Mouse (Mus musculus) MEL (cell line): ENCODE data around the gene Pde7b. TPM values are rescaled to one million over a fixed set of nuclear protein-coding genes. Genes with fewer than 3 reads are reported as not detected.

Source experiments
- DNase-seq: peaks from one replicate; pipeline ENCODE4 v3.0.0; 2011; ENCODE audit warnings: low read depth, low spot score
- H3K27ac ChIP-seq: 2 replicates; pipeline ENCODE4 v1.5.1; 2012; ENCODE audit warnings: low read depth, mild to moderate bottlenecking, control low read depth, low read length, moderate library complexity; ENCODE audit not compliant: control insufficient read depth
- H3K27me3 ChIP-seq, 2 experiments: fragments of 150-350 bp in 1 of 2; sonication (generic) in 1 of 2; 2 replicates each; pipeline ENCODE4 v1.6.1; 2012; ENCODE audit warnings: low read length in 2 of 2, mild to moderate bottlenecking in 2 of 2, improper control_type of control experiment in 1 of 2, moderate library complexity in 1 of 2; ENCODE audit not compliant: insufficient read depth in 2 of 2, control insufficient read depth in 1 of 2
- H3K36me3 ChIP-seq, 2 experiments: 2 replicates each; pipeline ENCODE4 v1.6.1; 2012 to 2014; ENCODE audit warnings: low read length in 2 of 2, improper control_type of control experiment in 1 of 2, inconsistent platforms in 1 of 2, mild to moderate bottlenecking in 1 of 2; ENCODE audit not compliant: insufficient read depth in 2 of 2, control insufficient read depth in 1 of 2
- H3K4me1 ChIP-seq, 2 experiments: fragments of 150-350 bp in 1 of 2; sonication (generic) in 1 of 2; 2 replicates each; pipeline ENCODE4 v1.6.1; 2012; ENCODE audit warnings: low read length in 2 of 2, improper control_type of control experiment in 1 of 2, mild to moderate bottlenecking in 1 of 2; ENCODE audit not compliant: insufficient read depth in 2 of 2, control insufficient read depth in 1 of 2
- H3K4me3 ChIP-seq, 2 experiments: fragments of 150-350 bp in 1 of 2; sonication (generic) in 1 of 2; 2 replicates each; pipeline ENCODE4 v1.5.1; 2012; ENCODE audit warnings: low read depth in 2 of 2, low read length in 2 of 2, mild to moderate bottlenecking in 2 of 2, moderate library complexity in 2 of 2, control low read depth in 1 of 2, improper control_type of control experiment in 1 of 2; ENCODE audit not compliant: control insufficient read depth in 1 of 2, insufficient read depth in 1 of 2
- H3K79me2 ChIP-seq: 2 replicates; pipeline ENCODE4 v1.6.1; 2012; ENCODE audit warnings: mild to moderate bottlenecking, low read length, moderate library complexity; ENCODE audit not compliant: control insufficient read depth, poor library complexity, insufficient read depth
- H3K9ac ChIP-seq: 2 replicates; pipeline ENCODE4 v1.6.1; 2012; ENCODE audit warnings: low read depth, mild to moderate bottlenecking, control low read depth, low read length, moderate library complexity; ENCODE audit not compliant: control insufficient read depth, poor library complexity, severe bottlenecking
- H3K9me3 ChIP-seq: fragments of 150-350 bp; sonication (generic); replicated peaks from 2 replicates; pipeline ENCODE4 v1.6.1; 2012; ENCODE audit warnings: mild to moderate bottlenecking, low read length, improper control_type of control experiment, moderate library complexity; ENCODE audit not compliant: insufficient read depth
- BHLHE40 ChIP-seq: IDR thresholded peaks from 2 replicates; pipeline ENCODE4 v1.6.1; 2012; ENCODE audit warnings: low read depth, mild to moderate bottlenecking, inconsistent platforms, low read length, improper control_type of control experiment, borderline replicate concordance
- CHD1 ChIP-seq: IDR thresholded peaks from 2 replicates; pipeline ENCODE4 v1.6.1; 2012; ENCODE audit warnings: low read depth, mild to moderate bottlenecking, inconsistent platforms, low read length, improper control_type of control experiment
- ETS1 ChIP-seq: IDR thresholded peaks from 2 replicates; pipeline ENCODE4 v1.6.1; 2012; ENCODE audit warnings: low read depth, mild to moderate bottlenecking, inconsistent platforms, low read length, improper control_type of control experiment, moderate library complexity
- JUND ChIP-seq: IDR thresholded peaks from 2 replicates; pipeline ENCODE4 v1.6.1; 2011; ENCODE audit warnings: low read depth, mild to moderate bottlenecking, improper control_type of control experiment, low read length
- KAT2A ChIP-seq: conservative IDR thresholded peaks from 2 replicates; pipeline ENCODE4 v1.6.1; 2012; ENCODE audit warnings: low read depth, low read length, improper control_type of control experiment, inconsistent platforms
- MAFK ChIP-seq: IDR thresholded peaks from 2 replicates; pipeline ENCODE4 v1.6.1; 2011; ENCODE audit warnings: low read depth, mild to moderate bottlenecking, low read length, improper control_type of control experiment, borderline replicate concordance
- MAX ChIP-seq: IDR thresholded peaks from 2 replicates; pipeline ENCODE4 v1.6.1; 2011; ENCODE audit warnings: low read length, improper control_type of control experiment
- MAZ ChIP-seq: IDR thresholded peaks from 2 replicates; pipeline ENCODE4 v1.6.1; 2012; ENCODE audit warnings: low read depth, mild to moderate bottlenecking, inconsistent platforms, low read length, improper control_type of control experiment
- MXI1 ChIP-seq: IDR thresholded peaks from 2 replicates; pipeline ENCODE4 v1.6.1; 2011; ENCODE audit warnings: mild to moderate bottlenecking, low read depth, low read length, improper control_type of control experiment
- MYB ChIP-seq: IDR thresholded peaks from 2 replicates; pipeline ENCODE4 v1.6.1; 2011; ENCODE audit warnings: mild to moderate bottlenecking, low read depth, low read length, improper control_type of control experiment
- MYC ChIP-seq: IDR thresholded peaks from 2 replicates; pipeline ENCODE4 v1.6.1; 2011; ENCODE audit warnings: low read depth, mild to moderate bottlenecking, low read length, improper control_type of control experiment, moderate library complexity
- NRF1 ChIP-seq: IDR thresholded peaks from 2 replicates; pipeline ENCODE4 v1.6.1; 2014; ENCODE audit warnings: low read depth, mild to moderate bottlenecking, inconsistent platforms, low read length, improper control_type of control experiment, moderate library complexity; ENCODE audit not compliant: poor library complexity, insufficient read depth, severe bottlenecking
- POLR2A ChIP-seq, 2 experiments: IDR thresholded peaks; 2 replicates each; pipeline ENCODE4 v1.6.1; 2011 to 2012; ENCODE audit warnings: low read length in 2 of 2, mild to moderate bottlenecking in 2 of 2, control low read depth in 1 of 2, improper control_type of control experiment in 1 of 2, low read depth in 1 of 2, moderate library complexity in 1 of 2; ENCODE audit not compliant: control insufficient read depth in 1 of 2, insufficient read depth in 1 of 2, poor library complexity in 1 of 2
- POLR2AphosphoS5 ChIP-seq: IDR thresholded peaks from 2 replicates; pipeline ENCODE4 v1.6.1; 2012; ENCODE audit warnings: low read depth, borderline replicate concordance, mild to moderate bottlenecking, inconsistent platforms, low read length, moderate library complexity, mixed read lengths
- RAD21 ChIP-seq: IDR thresholded peaks from 2 replicates; pipeline ENCODE4 v1.6.1; 2011; ENCODE audit warnings: mild to moderate bottlenecking, low read depth, low read length, improper control_type of control experiment
- RCOR1 ChIP-seq: IDR thresholded peaks from 2 replicates; pipeline ENCODE4 v1.6.1; 2012; ENCODE audit warnings: low read depth, mild to moderate bottlenecking, inconsistent platforms, low read length, improper control_type of control experiment
- SIN3A ChIP-seq: IDR thresholded peaks from 2 replicates; pipeline ENCODE4 v1.6.1; 2012; ENCODE audit warnings: low read length, improper control_type of control experiment, inconsistent platforms
- SMC3 ChIP-seq: IDR thresholded peaks from 2 replicates; pipeline ENCODE4 v1.6.1; 2011; ENCODE audit warnings: low read depth, low read length, improper control_type of control experiment
- UBTF ChIP-seq: IDR thresholded peaks from 2 replicates; pipeline ENCODE4 v1.6.1; 2012; ENCODE audit warnings: low read depth, mild to moderate bottlenecking, inconsistent platforms, low read length, improper control_type of control experiment, moderate library complexity, borderline replicate concordance; ENCODE audit not compliant: insufficient read depth
- USF1 ChIP-seq: IDR thresholded peaks from 2 replicates; pipeline ENCODE4 v1.6.1; 2014; ENCODE audit warnings: low read depth, mild to moderate bottlenecking, inconsistent platforms, low read length, improper control_type of control experiment, moderate library complexity
- ZC3H11A ChIP-seq: IDR thresholded peaks from 2 replicates; pipeline ENCODE4 v1.6.1; 2012; ENCODE audit warnings: low read depth, mild to moderate bottlenecking, inconsistent platforms, low read length, improper control_type of control experiment
- ZKSCAN1 ChIP-seq: IDR thresholded peaks from 2 replicates; pipeline ENCODE4 v1.6.1; 2012; ENCODE audit warnings: low read depth, mild to moderate bottlenecking, inconsistent platforms, low read length, improper control_type of control experiment, moderate library complexity
- polyA plus RNA-seq, 2 experiments: library from polyadenylated mRNA; stranded (reverse) in 1 of 2; unstranded in 1 of 2; fragments of >175 nt in 1 of 2; fragments of >200 nt in 1 of 2; gene quantifications; 2 replicates each; pipeline versions ENCODE4 v1.2.1 to v1.2.4; 2012; ENCODE audit warnings: low replicate concordance in 2 of 2, low read depth in 1 of 2; ENCODE audit not compliant: insufficient read length in 2 of 2, insufficient read depth in 1 of 2, missing spikeins in 1 of 2
- total RNA-seq: library from RNA; depleted of rRNA; stranded (reverse); fragments of 300-350 nt; gene quantifications from 2 replicates; pipeline ENCODE4 v1.2.3, GENCODE M21; 2012

Pde7b gene
- total and polyA plus RNA-seq, 3 experiments, result 0.04 TPM; not detected in 2

- Histone ChIP-seq H3K79me2 (no peaks in the 10 kb centered on the region), H3K4me1 (no peaks in the 10 kb centered on the region), H3K9ac (no peak overlapping the region), H3K36me3 (no peaks in the 10 kb centered on the region), H3K27ac (no peak overlapping the region), H3K9me3 (no peaks in the 10 kb centered on the region; the same call in 1 of the 2 replicates), H3K27me3 (peaks cover 0 to 3% of the 10 kb centered on the region in 2 experiments; a peak in 3 of 4 replicates), H3K4me3 (no peak overlapping the region)
- DNase-seq, result no peak
- TF ChIP-seq ZKSCAN1 (no peak), MAX (0 out of 2 replicates have a peak, but pooled peaks have one; percentile 16)
Observed at GRCm38 (mm10) chr10:20758259-20758658, 33.4 kb upstream of the Pde7b start.

GRCm38 (mm10) chr10:20756219-20756618 is 31.3 kb upstream of the Pde7b start:
- DNase-seq, result no peak
- H3K27ac ChIP-seq, result no peak overlapping the region
- H3K4me3 ChIP-seq, result no peak overlapping the region
- TF ChIP-seq MXI1 (no peak), MYC (no peak), ETS1 (no peak), KAT2A (no peak), RAD21 (no peak), RCOR1 (no peak), JUND (no peak), POLR2AphosphoS5 (no peak), MAFK (no peak), MYB (no peak), UBTF (no peak)
- no peaks in the 10 kb centered on the region for H3K79me2 ChIP-seq
- no peaks in the 10 kb centered on the region for H3K36me3 ChIP-seq
- no peaks in the 10 kb centered on the region for H3K4me1 ChIP-seq
- no peak overlapping the region for H3K9ac ChIP-seq
- H3K9me3 ChIP-seq, result no peaks in the 10 kb centered on the region; the same call in 1 of the 2 replicates
- peaks cover 0 to 3% of the 10 kb centered on the region in 2 experiments; a peak in 3 of 4 replicates for H3K27me3 ChIP-seq

DNA sequence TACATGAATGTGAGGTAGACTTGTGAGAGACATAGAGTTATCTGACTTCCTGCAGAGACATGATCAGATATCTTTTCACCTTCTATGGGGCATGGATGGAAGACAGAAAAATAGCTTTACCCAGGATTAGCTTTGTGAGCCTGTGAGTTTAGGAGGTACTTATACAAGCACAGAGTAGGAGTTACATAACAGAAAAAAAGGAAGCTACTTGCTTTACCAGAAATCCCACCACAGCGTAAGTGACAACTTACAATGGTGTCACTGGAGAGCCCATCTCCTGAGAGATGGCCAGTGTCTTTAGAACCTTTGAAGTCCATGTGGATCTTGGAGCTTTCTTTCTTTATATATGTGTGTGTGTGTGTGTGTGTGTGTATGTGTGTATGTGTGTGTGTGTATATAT is 28.0 kb upstream of the Pde7b start:
- H3K9me3 ChIP-seq, result no peaks in the 10 kb centered on the region
- H3K27me3 ChIP-seq, result no peaks in the 10 kb centered on the region; a peak in 1 of 4 replicates
- H3K36me3 ChIP-seq, result no peaks in the 10 kb centered on the region
- H3K27ac ChIP-seq, result no peak overlapping the region
- no peaks in the 10 kb centered on the region for H3K4me1 ChIP-seq
- TF ChIP-seq POLR2A (IDR thresholded peaks at IDR 0.05; ENCODE audit: control insufficient read depth in 1 of 2, insufficient read depth in 1 of 2, low read depth in 1 of 2, low read length in 2 of 2, poor library complexity in 1 of 2) (no peak), ZC3H11A (no peak), ZKSCAN1 (no peak), ETS1 (no peak), NRF1 (no peak), CHD1 (no peak), POLR2AphosphoS5 (no peak), MAFK (no peak), USF1 (no peak), BHLHE40 (no peak), SMC3 (no peak), MAZ (no peak), SIN3A (no peak), JUND (no peak)
- H3K9ac ChIP-seq, result no peak overlapping the region
- H3K79me2 ChIP-seq, result no peaks in the 10 kb centered on the region
- no peak overlapping the region for H3K4me3 ChIP-seq
- DNase-seq, result no peak
